In genomic region chr10:118504811-118505210, GRCm38 (mm10) we compare ENCODE assay signal across 11 mouse cellular contexts.
A peak's percentile ranks its signal among the peaks of the same experiment; 100 is the strongest.
DNase-seq lines count a peak whose midpoint lies in the region; ATAC-seq and TF ChIP-seq lines count a peak whose summit lies in the region.
"Had no signal": no experiment of that assay in that cellular context is flagged by ENCODE, and none has a peak within 500 bp of the region (broad histone marks: within the 10 kb centered on the region; RNA-seq: fewer than 3 reads in every experiment).

No protein-coding gene starts in this region.

- no peaks in the 10 kb centered on the region for H3K4me1 ChIP-seq in forebrain, embryonic 15.5 days
- H3K4me1 ChIP-seq in forebrain, embryonic 16.5 days (replicated peaks; ENCODE audit: control insufficient read depth, insufficient read depth, low read length) = no peaks in the 10 kb centered on the region
- H3K4me1 ChIP-seq in liver, postnatal 0 days (ENCODE audit: insufficient read depth) = no peaks in the 10 kb centered on the region
- H3K4me1 ChIP-seq in liver, embryonic 12.5 days = no peaks in the 10 kb centered on the region
- H3K4me1 ChIP-seq in embryonic facial prominence, embryonic 14.5 days (ENCODE audit: control insufficient read depth, insufficient read depth, low read length) = no peaks in the 10 kb centered on the region
- no peaks in the 10 kb centered on the region for H3K4me1 ChIP-seq in intestine, embryonic 15.5 days (replicated peaks)
- H3K4me1 ChIP-seq: lung, embryonic 15.5 days had no signal

- H3K4me3 ChIP-seq in forebrain, embryonic 15.5 days = no peak overlapping the region
- no peak overlapping the region for H3K4me3 ChIP-seq in forebrain, embryonic 16.5 days (replicated peaks; ENCODE audit: low read length)
- no peak overlapping the region for H3K4me3 ChIP-seq in liver, postnatal 0 days (ENCODE audit: low read depth, low read length)
- no peak overlapping the region for H3K4me3 ChIP-seq in liver, embryonic 12.5 days
- no peak overlapping the region for H3K4me3 ChIP-seq in embryonic facial prominence, embryonic 14.5 days (ENCODE audit: low read depth, low read length)
- H3K4me3 ChIP-seq in intestine, embryonic 15.5 days (replicated peaks) = no peak overlapping the region
- H3K4me3 ChIP-seq: lung, embryonic 15.5 days; midbrain, embryonic 13.5 days had no signal

- no peak overlapping the region for H3K9ac ChIP-seq in forebrain, embryonic 15.5 days (replicated peaks)
- H3K9ac ChIP-seq in forebrain, embryonic 16.5 days (replicated peaks; ENCODE audit: low read depth, low read length) = no peak overlapping the region
- H3K9ac ChIP-seq in liver, postnatal 0 days (replicated peaks) = no peak overlapping the region
- no peak overlapping the region for H3K9ac ChIP-seq in liver, embryonic 12.5 days
- H3K9ac ChIP-seq in embryonic facial prominence, embryonic 14.5 days (ENCODE audit: low read depth, low read length) = no peak overlapping the region
- H3K9ac ChIP-seq in intestine, embryonic 15.5 days = no peak overlapping the region
- H3K9ac ChIP-seq: lung, embryonic 15.5 days; midbrain, embryonic 13.5 days had no signal

- ATAC-seq in forebrain, embryonic 15.5 days (replicated peaks) = 0 out of 2 replicates have a peak, but pooled peaks have one; percentile 6
- ATAC-seq in forebrain, embryonic 16.5 days = no peak
- ATAC-seq in liver, postnatal 0 days = no peak
- ATAC-seq in liver, embryonic 12.5 days = no peak
- ATAC-seq in embryonic facial prominence, embryonic 14.5 days (ENCODE audit: low read depth) = no peak
- ATAC-seq in intestine, embryonic 15.5 days = no peak
- ATAC-seq: midbrain, embryonic 13.5 days had no signal

- WGBS in forebrain, embryonic 15.5 days = 35% methylated on average over 4 of the region's 4 CpGs
- 33% methylated on average over 4 of the region's 4 CpGs for WGBS in forebrain, embryonic 16.5 days
- WGBS in liver, postnatal 0 days (ENCODE audit: insufficient replicate concordance) = 58% methylated on average over 4 of the region's 4 CpGs
- 67% methylated on average over 4 of the region's 4 CpGs for WGBS in liver, embryonic 12.5 days (ENCODE audit: insufficient replicate concordance)
- 37% methylated on average over 4 of the region's 4 CpGs for WGBS in embryonic facial prominence, embryonic 14.5 days
- WGBS in intestine, embryonic 15.5 days = 60% methylated on average over 4 of the region's 4 CpGs

- H3K36me3 ChIP-seq in forebrain, embryonic 15.5 days = no peaks in the 10 kb centered on the region
- H3K36me3 ChIP-seq in forebrain, embryonic 16.5 days (ENCODE audit: control insufficient read depth, insufficient read depth) = no peaks in the 10 kb centered on the region
- no peaks in the 10 kb centered on the region for H3K36me3 ChIP-seq in liver, postnatal 0 days (replicated peaks; ENCODE audit: insufficient read depth, low read length)
- no peaks in the 10 kb centered on the region for H3K36me3 ChIP-seq in liver, embryonic 12.5 days
- H3K36me3 ChIP-seq in embryonic facial prominence, embryonic 14.5 days (ENCODE audit: control insufficient read depth, insufficient read depth, low read length) = no peaks in the 10 kb centered on the region
- no peaks in the 10 kb centered on the region for H3K36me3 ChIP-seq in intestine, embryonic 15.5 days
- H3K36me3 ChIP-seq: lung, embryonic 15.5 days; midbrain, embryonic 13.5 days had no signal

- no peak overlapping the region for H3K4me2 ChIP-seq in forebrain, embryonic 15.5 days (replicated peaks)
- no peak overlapping the region for H3K4me2 ChIP-seq in forebrain, embryonic 16.5 days (ENCODE audit: low read length)
- no peak overlapping the region for H3K4me2 ChIP-seq in liver, postnatal 0 days (ENCODE audit: low read depth, low read length)
- no peak overlapping the region for H3K4me2 ChIP-seq in liver, embryonic 12.5 days
- no peak overlapping the region for H3K4me2 ChIP-seq in embryonic facial prominence, embryonic 14.5 days (ENCODE audit: low read depth, low read length)
- H3K4me2 ChIP-seq in intestine, embryonic 15.5 days (replicated peaks) = no peak overlapping the region
- H3K4me2 ChIP-seq: lung, embryonic 15.5 days; midbrain, embryonic 13.5 days had no signal

- H3K27ac ChIP-seq in forebrain, embryonic 15.5 days (replicated peaks) = no peak overlapping the region
- H3K27ac ChIP-seq in forebrain, embryonic 16.5 days (ENCODE audit: low read length) = no peak overlapping the region
- no peak overlapping the region for H3K27ac ChIP-seq in liver, postnatal 0 days (ENCODE audit: low read depth)
- H3K27ac ChIP-seq in liver, embryonic 12.5 days = no peak overlapping the region
- H3K27ac ChIP-seq in embryonic facial prominence, embryonic 14.5 days (replicated peaks; ENCODE audit: low read depth, low read length) = no peak overlapping the region
- H3K27ac ChIP-seq in intestine, embryonic 15.5 days = no peak overlapping the region
- H3K27ac ChIP-seq: lung, embryonic 15.5 days; midbrain, embryonic 13.5 days had no signal

- DNase-seq in liver, postnatal 0 days = peak; percentile 20
- DNase-seq in NIH3T3 (ENCODE audit: low read depth) = peak; percentile 66
- DNase-seq in embryonic facial prominence, embryonic 14.5 days (ENCODE audit: low spot score) = peak; percentile 39
- DNase-seq in thymus, postnatal 36 days = no peak
- DNase-seq: kidney, adult 11 months had no signal

- no peaks in the 10 kb centered on the region for H3K27me3 ChIP-seq in forebrain, embryonic 15.5 days
- no peaks in the 10 kb centered on the region for H3K27me3 ChIP-seq in forebrain, embryonic 16.5 days (replicated peaks; ENCODE audit: control insufficient read depth, insufficient read depth, low read length)
- no peaks in the 10 kb centered on the region for H3K27me3 ChIP-seq in liver, postnatal 0 days (ENCODE audit: insufficient read depth, low read length)
- no peaks in the 10 kb centered on the region for H3K27me3 ChIP-seq in liver, embryonic 12.5 days (replicated peaks)
- no peaks in the 10 kb centered on the region for H3K27me3 ChIP-seq in embryonic facial prominence, embryonic 14.5 days (replicated peaks; ENCODE audit: control insufficient read depth, insufficient read depth, low read length)
- no peaks in the 10 kb centered on the region for H3K27me3 ChIP-seq in intestine, embryonic 15.5 days (replicated peaks)
- H3K27me3 ChIP-seq: lung, embryonic 15.5 days; midbrain, embryonic 13.5 days had no signal

- H3K9me3 ChIP-seq in forebrain, embryonic 15.5 days = no peaks in the 10 kb centered on the region
- H3K9me3 ChIP-seq in forebrain, embryonic 16.5 days (ENCODE audit: control insufficient read depth, low read length) = no peaks in the 10 kb centered on the region
- H3K9me3 ChIP-seq in liver, postnatal 0 days (ENCODE audit: low read length) = no peaks in the 10 kb centered on the region
- H3K9me3 ChIP-seq in liver, embryonic 12.5 days (replicated peaks) = no peaks in the 10 kb centered on the region
- no peaks in the 10 kb centered on the region for H3K9me3 ChIP-seq in embryonic facial prominence, embryonic 14.5 days (ENCODE audit: control insufficient read depth, low read length)
- H3K9me3 ChIP-seq in intestine, embryonic 15.5 days = no peaks in the 10 kb centered on the region
- H3K9me3 ChIP-seq: lung, embryonic 15.5 days; midbrain, embryonic 13.5 days had no signal

- TF ChIP-seq EP300 in liver, postnatal 0 days (IDR thresholded peaks at IDR 0.05; ENCODE audit: low read depth) = no peak

- no peak for TF ChIP-seq CTCF in liver, postnatal 0 days (IDR thresholded peaks at IDR 0.05; ENCODE audit: low read depth)

Comparison
In these comparisons a context has a peak if more than half of its experiments do, and no peak if none do; other contexts are left out.
1. DNase-seq: peak in liver, postnatal 0 days (single experiment), NIH3T3 (single experiment) and embryonic facial prominence, embryonic 14.5 days (single experiment); none in thymus, postnatal 36 days (0 of 2).